Comparison of ENCODE assay signal across 8 mouse cellular contexts in the genomic region with DNA sequence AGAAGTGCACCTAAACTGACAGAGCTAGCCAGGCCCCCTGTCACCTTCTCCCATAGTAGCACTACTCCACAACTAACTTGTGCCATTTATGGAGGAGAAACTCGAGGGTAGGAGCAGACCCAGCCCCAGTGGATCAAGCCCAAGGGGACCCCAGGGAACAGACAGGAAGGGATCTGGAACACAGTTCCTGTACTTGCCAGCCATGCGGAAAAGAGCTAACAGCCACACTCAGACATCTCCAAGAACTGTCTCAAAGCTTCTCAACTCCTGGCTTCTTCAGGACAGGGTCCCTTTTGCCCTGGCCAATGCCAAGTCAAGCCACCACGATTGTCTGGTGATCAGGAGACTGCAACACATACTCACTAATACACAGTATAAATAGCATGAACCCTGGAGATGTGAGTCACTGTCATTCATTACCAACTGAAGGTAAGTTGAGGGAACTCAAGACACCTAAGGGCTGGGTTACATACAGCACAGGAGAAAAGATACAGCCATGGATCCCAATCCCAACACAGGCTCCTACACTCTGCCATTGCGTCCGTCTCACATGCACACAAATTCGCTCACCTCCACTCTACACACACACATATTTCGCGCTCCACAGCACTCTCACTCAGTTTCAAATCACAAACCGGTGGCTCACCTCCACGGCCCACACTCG. TPM values are rescaled to one million over a fixed set of nuclear protein-coding genes. Genes with fewer than 3 reads are reported as not detected.
DNase-seq lines count a peak whose midpoint lies in the region; ATAC-seq and TF ChIP-seq lines count a peak whose summit lies in the region.

No protein-coding gene starts in this region.

- peak overlapping the region; percentile 87 for H3K4me3 ChIP-seq in layer of hippocampus, adult 2 months
- H3K4me3 ChIP-seq in embryonic facial prominence, embryonic 12.5 days: peak overlapping the region; percentile 96
- H3K4me3 ChIP-seq in hindbrain, embryonic 16.5 days (ENCODE audit: low read length): peak overlapping the region; percentile 83
- peak overlapping the region; percentile 92 for H3K4me3 ChIP-seq in midbrain, postnatal 0 days (ENCODE audit: low read depth, low read length)

- H3K4me1 ChIP-seq in embryonic facial prominence, embryonic 12.5 days: peaks cover 57% of the 10 kb centered on the region
- peaks cover 19% of the 10 kb centered on the region for H3K4me1 ChIP-seq in hindbrain, embryonic 16.5 days (ENCODE audit: control insufficient read depth, insufficient read depth, low read depth, low read length)
- no peaks in the 10 kb centered on the region; the same call in 1 of the 2 replicates for H3K4me1 ChIP-seq in midbrain, postnatal 0 days (ENCODE audit: insufficient read depth, low read length)

- peak overlapping the region; percentile 94 for H3K9ac ChIP-seq in embryonic facial prominence, embryonic 12.5 days
- peak overlapping the region; percentile 83 for H3K9ac ChIP-seq in hindbrain, embryonic 16.5 days (ENCODE audit: low read depth, low read length)
- H3K9ac ChIP-seq in midbrain, postnatal 0 days (replicated peaks; ENCODE audit: low read length, poor library complexity, severe bottlenecking): peak overlapping the region; percentile 86

- peak overlapping the region; percentile 84 for H3K27ac ChIP-seq in layer of hippocampus, adult 2 months
- H3K27ac ChIP-seq in embryonic facial prominence, embryonic 12.5 days: peak overlapping the region; percentile 93
- peak overlapping the region; percentile 90 for H3K27ac ChIP-seq in hindbrain, embryonic 16.5 days (ENCODE audit: low read depth, low read length)
- peak overlapping the region; percentile 79 for H3K27ac ChIP-seq in midbrain, postnatal 0 days (ENCODE audit: low read depth, low read length)

- DNase-seq in layer of hippocampus, adult 2 months (ENCODE audit: low spot score in 2 of 2): no peak
- DNase-seq in layer of hippocampus, adult 8-10 months (ENCODE audit: low spot score in 2 of 2): no peak
- DNase-seq in midbrain, postnatal 0 days (ENCODE audit: low spot score): no peak
- no peak for DNase-seq in spleen, adult 18-20 months
- DNase-seq in cerebellum, adult 11-12 months: no peak
- no peak for DNase-seq in right cerebral cortex, postnatal 14 days

- TF ChIP-seq CTCF in layer of hippocampus, adult 2 months (conservative IDR thresholded peaks at IDR 0.05): no peak
- TF ChIP-seq CTCF in midbrain, postnatal 0 days (IDR thresholded peaks at IDR 0.05): no peak

- H3K4me2 ChIP-seq in embryonic facial prominence, embryonic 12.5 days (replicated peaks): peak overlapping the region; percentile 82
- H3K4me2 ChIP-seq in hindbrain, embryonic 16.5 days (ENCODE audit: low read length): peak overlapping the region; percentile 92
- peak overlapping the region; percentile 93 for H3K4me2 ChIP-seq in midbrain, postnatal 0 days (ENCODE audit: low read depth, low read length, poor library complexity, severe bottlenecking)

- H3K9me3 ChIP-seq in embryonic facial prominence, embryonic 12.5 days: no peaks in the 10 kb centered on the region
- H3K9me3 ChIP-seq in hindbrain, embryonic 16.5 days (ENCODE audit: control insufficient read depth, low read length): no peaks in the 10 kb centered on the region
- no peaks in the 10 kb centered on the region for H3K9me3 ChIP-seq in midbrain, postnatal 0 days (ENCODE audit: low read length)

- H3K36me3 ChIP-seq in embryonic facial prominence, embryonic 12.5 days: no peaks in the 10 kb centered on the region
- H3K36me3 ChIP-seq in hindbrain, embryonic 16.5 days (ENCODE audit: control insufficient read depth, insufficient read depth, low read length): no peaks in the 10 kb centered on the region
- no peaks in the 10 kb centered on the region for H3K36me3 ChIP-seq in midbrain, postnatal 0 days (ENCODE audit: insufficient read depth, low read length)

- no peak for ATAC-seq in embryonic facial prominence, embryonic 12.5 days (ENCODE audit: insufficient number of reproducible peaks, insufficient read depth, low FRiP score, low TSS enrichment)
- no peak for ATAC-seq in hindbrain, embryonic 16.5 days
- ATAC-seq in midbrain, postnatal 0 days (ENCODE audit: low FRiP score): no peak

- 3% methylated on average over 11 of the region's 11 CpGs for WGBS in embryonic facial prominence, embryonic 12.5 days
- 2% methylated on average over 11 of the region's 11 CpGs for WGBS in hindbrain, embryonic 16.5 days
- 4% methylated on average over 11 of the region's 11 CpGs for WGBS in midbrain, postnatal 0 days

- peaks cover 7% of the 10 kb centered on the region; the same call in 1 of the 2 replicates for H3K27me3 ChIP-seq in embryonic facial prominence, embryonic 12.5 days
- H3K27me3 ChIP-seq in hindbrain, embryonic 16.5 days (replicated peaks; ENCODE audit: control insufficient read depth, insufficient read depth, low read length): no peaks in the 10 kb centered on the region
- H3K27me3 ChIP-seq in midbrain, postnatal 0 days (ENCODE audit: insufficient read depth, low read length): peaks cover 3% of the 10 kb centered on the region; the same call in 1 of the 2 replicates

RNA-seq across cellular contexts. Expression of a gene that starts 1.3 kb away (rescaled TPM):
- 10 to 100 TPM; 26.2 to 27.4 TPM for total RNA-seq in layer of hippocampus, adult 2 months (2021)
- 10 to 100 TPM; 25.4 to 44.9 (median 33.5) TPM for total RNA-seq in layer of hippocampus, adult 8-10 months (2022)
- 20.1 and 23.3 TPM in 2 replicates for polyA plus RNA-seq in embryonic facial prominence, embryonic 12.5 days (2016; fragmentation: Nextera tagmentation; extraction: Ambion mirVana)
- polyA plus RNA-seq in hindbrain, embryonic 16.5 days (2015; fragmentation: Nextera tagmentation; extraction: Ambion mirVana): 18.7 and 22.7 TPM in 2 replicates
- 76.3 and 90.8 TPM in 2 replicates for total RNA-seq in midbrain, postnatal 0 days (2014; rRNA removed)
- 16.6 and 22.6 TPM in 2 replicates for polyA plus RNA-seq in midbrain, postnatal 0 days (2015; fragmentation: Nextera tagmentation; extraction: Ambion mirVana)
